Mouse (Mus musculus) liver, embryonic 14.5 days (tissue): ENCODE results near the gene 1700125H20Rik.

Experiments used
- CTCF ChIP-seq: IDR thresholded peaks from 2 replicates; pipeline ENCODE4 v1.5.1; 2016; ENCODE audit warnings: antibody characterized with exemption, low read depth, control low read depth
- EP300 ChIP-seq: IDR thresholded peaks from 2 replicates; pipeline ENCODE4 v1.6.1; 2016; ENCODE audit warnings: antibody characterized with exemption, low read depth

DNA sequence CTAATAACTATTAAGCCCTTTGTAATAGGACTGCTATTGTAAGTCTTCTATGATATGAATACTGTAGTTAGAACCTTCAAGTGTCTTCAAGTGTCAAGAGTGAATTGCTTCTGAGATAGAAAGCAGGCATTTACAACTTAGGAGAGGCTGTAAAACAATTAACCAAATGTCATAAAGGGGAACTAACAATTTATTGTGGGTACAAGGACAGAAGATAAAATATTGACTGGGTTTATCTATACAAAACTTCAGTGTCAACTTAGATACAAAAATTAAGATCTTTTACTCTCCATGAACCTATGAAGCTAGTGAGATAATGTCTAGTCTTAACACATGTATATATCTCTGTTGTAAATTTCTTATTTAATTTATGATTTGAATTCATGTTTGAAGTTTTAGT lies 36.0 kb downstream of the 1700125H20Rik start:
- TF ChIP-seq CTCF: no peak
- TF ChIP-seq EP300: no peak
